ENCODE assay signal across 8 mouse cellular contexts in genomic region chr9:50884741-50885599, GRCm38 (mm10). TPM values are rescaled to one million over a fixed set of nuclear protein-coding genes. Genes with fewer than 3 reads are reported as not detected.
A peak's percentile ranks its signal among the peaks of the same experiment; 100 is the strongest.
DNase-seq lines count a peak whose midpoint lies in the region.

No protein-coding gene starts in this region.

- intact Hi-C loops in gastrocnemius, postnatal 14 days (cut with DNase I; ENCODE audit: low total_unique reads) = no loop called here
- intact Hi-C loops in left cerebral cortex, postnatal 36 days (cut with DNase I) = no loop called here

- DNase-seq in cerebellum, adult 11-12 months = peak; percentile 27
- no peak for DNase-seq in cerebellum, adult 9-10 months
- DNase-seq in adrenal gland, adult 8-10 months = peak; percentile 41
- DNase-seq in gastrocnemius, postnatal 14 days = peak; percentile 68
- peak; percentile 82 for DNase-seq in kidney, adult 18-20 months
- DNase-seq in left cerebral cortex, postnatal 36 days (ENCODE audit: low spot score in 2 of 2) = peak; percentile 24 to 35
- DNase-seq in retina, postnatal 7 days (ENCODE audit: low read depth, low spot score) = peak; percentile 11
- DNase-seq in cerebellum, adult 18-20 months = no peak

RNA-seq across cellular contexts. Expression of gene Ppp2r1b, which starts 39.9 kb away (rescaled TPM):
- total RNA-seq in adrenal gland, adult 8-10 months (2022) = 10 to 100 TPM; 32.9 to 46.7 (median 43.7) TPM
- 1 to 10 TPM; 5.5 to 5.8 TPM for total RNA-seq in gastrocnemius, postnatal 14 days (2021)
- 10 to 100 TPM; 13.6 to 15.4 TPM for total RNA-seq in left cerebral cortex, postnatal 36 days (2021)

Comparison
In these comparisons a context has a peak if more than half of its experiments do, and no peak if none do; other contexts are left out.
1. DNase-seq: peak in cerebellum, adult 11-12 months (single experiment), adrenal gland, adult 8-10 months (single experiment), gastrocnemius, postnatal 14 days (single experiment), kidney, adult 18-20 months (single experiment), left cerebral cortex, postnatal 36 days (2 of 2) and retina, postnatal 7 days (single experiment); none in cerebellum, adult 9-10 months (single experiment) and cerebellum, adult 18-20 months (0 of 2).